Mouse (Mus musculus): ENCODE data around the gene Rapgef4. TPM values are rescaled to one million over a fixed set of nuclear protein-coding genes. Genes with fewer than 3 reads are reported as not detected.

Gene Rapgef4
- polyA plus RNA-seq, 1 experiment: 0.08 TPM

DNA sequence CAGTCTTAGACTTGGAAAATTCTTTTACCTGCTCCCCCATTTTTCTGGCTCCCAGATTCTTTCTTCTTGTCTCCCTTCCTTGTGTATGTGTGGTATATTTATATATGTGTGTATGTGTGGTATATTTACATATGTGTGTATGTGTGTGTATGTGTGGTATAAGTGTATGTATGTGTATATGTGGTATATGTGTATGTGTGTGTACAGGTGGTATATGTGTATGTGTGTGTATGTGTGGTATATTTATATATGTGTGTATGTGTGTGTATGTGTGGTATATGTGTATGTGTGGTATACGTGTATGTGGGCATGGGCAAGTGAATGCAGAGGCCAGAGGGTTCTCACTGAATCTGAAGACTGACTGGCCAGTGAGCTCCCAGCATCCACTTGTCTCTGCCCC, 310.1 kb downstream of the Rapgef4 start:
- Histone ChIP-seq H3K79me3 (ENCODE audit: low read depth) (peaks cover 87% of the 10 kb centered on the region), H3ac (ENCODE audit: control insufficient read depth, insufficient read length, low read depth) (no peak overlapping the region), H3K36me3 (ENCODE audit: control insufficient read depth, insufficient read depth) (peaks cover 39% of the 10 kb centered on the region), H3K79me2 (ENCODE audit: control insufficient read depth, insufficient read depth) (peaks cover 95% of the 10 kb centered on the region), H3K4me3 (ENCODE audit: insufficient read depth, poor library complexity, severe bottlenecking) (no peak overlapping the region), H3K27me3 (ENCODE audit: control insufficient read depth, insufficient read depth, insufficient read length) (no peaks in the 10 kb centered on the region)
- TF ChIP-seq CEBPB (IDR thresholded peaks at IDR 0.05; ENCODE audit: low read depth): no peak
- TF ChIP-seq CTCF (IDR thresholded peaks at IDR 0.05; ENCODE audit: control insufficient read depth, insufficient read depth, insufficient read length): no peak
- no peak for TF ChIP-seq MYOG (IDR thresholded peaks at IDR 0.05; ENCODE audit: control insufficient read depth, extremely low read depth, insufficient read length)
- no peak for TF ChIP-seq MAX (IDR thresholded peaks at IDR 0.05)
- no peak for TF ChIP-seq FOSL1 (IDR thresholded peaks at IDR 0.05; ENCODE audit: insufficient read depth, low read length, poor library complexity, severe bottlenecking)
- TF ChIP-seq USF1 (IDR thresholded peaks at IDR 0.05; ENCODE audit: low read depth): no peak
- no peak for TF ChIP-seq MYOD1 (IDR thresholded peaks at IDR 0.05; ENCODE audit: control insufficient read depth, insufficient read length, low read depth)

DNA sequence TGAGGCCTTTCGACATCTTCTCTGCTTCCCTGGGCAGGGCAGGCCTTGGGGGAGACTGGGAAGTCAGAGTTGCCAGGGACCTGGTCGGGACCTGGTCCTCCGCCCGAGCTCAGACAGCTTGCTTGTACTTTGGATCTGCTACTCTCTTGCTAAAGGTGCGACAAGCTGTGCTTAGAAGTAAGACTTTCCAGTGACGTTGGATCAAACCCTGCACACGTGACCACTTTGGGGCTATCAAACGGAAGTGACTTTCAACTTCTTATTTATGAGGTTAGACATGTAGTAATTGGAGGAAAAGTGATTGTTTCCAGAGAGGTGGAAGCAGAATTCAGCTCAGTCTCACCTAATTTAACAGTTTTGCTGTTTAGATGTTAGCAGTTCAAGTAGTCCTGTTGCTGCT, 311.5 kb downstream of the Rapgef4 start:
- Histone ChIP-seq H3K79me2 (ENCODE audit: control insufficient read depth, insufficient read depth) (peaks cover 95% of the 10 kb centered on the region), H3ac (ENCODE audit: control insufficient read depth, insufficient read length, low read depth) (no peak overlapping the region), H3K79me3 (ENCODE audit: low read depth) (peaks cover 83% of the 10 kb centered on the region), H3K36me3 (ENCODE audit: control insufficient read depth, insufficient read depth) (peaks cover 44% of the 10 kb centered on the region), H3K4me3 (ENCODE audit: insufficient read depth, poor library complexity, severe bottlenecking) (no peak overlapping the region), H3K27me3 (ENCODE audit: control insufficient read depth, insufficient read depth, insufficient read length) (no peaks in the 10 kb centered on the region)
- TF ChIP-seq FOSL1 (IDR thresholded peaks at IDR 0.05; ENCODE audit: insufficient read depth, low read length, poor library complexity, severe bottlenecking) (no peak), MYOD1 (IDR thresholded peaks at IDR 0.05; ENCODE audit: control insufficient read depth, insufficient read length, low read depth) (no peak), MAX (IDR thresholded peaks at IDR 0.05) (no peak), MYOG (IDR thresholded peaks at IDR 0.05; ENCODE audit: control insufficient read depth, extremely low read depth, insufficient read length) (no peak)

DNA sequence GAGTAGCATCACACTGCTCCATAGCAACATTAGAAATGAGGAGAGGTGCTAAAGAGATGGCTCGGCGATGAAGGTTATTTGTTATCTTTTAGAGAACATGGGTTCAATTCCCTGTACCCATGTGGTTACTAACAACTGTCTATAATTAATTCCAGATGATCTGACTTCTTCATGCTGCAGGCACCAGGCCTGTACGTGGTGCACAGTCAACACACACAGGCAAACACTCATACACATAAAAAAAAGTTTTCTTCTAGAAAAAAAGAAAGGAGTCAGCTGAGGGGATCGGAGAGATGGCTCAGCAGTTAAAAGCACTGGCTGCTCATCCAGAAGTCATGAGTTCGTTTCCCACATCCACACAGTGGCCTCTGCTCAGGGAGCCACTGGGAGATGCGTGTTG, 314.0 kb downstream of the Rapgef4 start:
- Histone ChIP-seq H3K36me3 (ENCODE audit: control insufficient read depth, insufficient read depth) (peaks cover 63% of the 10 kb centered on the region), H3K79me3 (ENCODE audit: low read depth) (peaks cover 84% of the 10 kb centered on the region), H3K79me2 (ENCODE audit: control insufficient read depth, insufficient read depth) (peaks cover 100% of the 10 kb centered on the region), H3K4me3 (ENCODE audit: insufficient read depth, poor library complexity, severe bottlenecking) (no peak overlapping the region), H3K27me3 (ENCODE audit: control insufficient read depth, insufficient read depth, insufficient read length) (no peaks in the 10 kb centered on the region), H3ac (ENCODE audit: control insufficient read depth, insufficient read length, low read depth) (no peak overlapping the region)
- no peak for TF ChIP-seq MYOD1 (IDR thresholded peaks at IDR 0.05; ENCODE audit: control insufficient read depth, insufficient read length, low read depth)
- TF ChIP-seq USF1 (IDR thresholded peaks at IDR 0.05; ENCODE audit: low read depth): no peak
- TF ChIP-seq MYOG (IDR thresholded peaks at IDR 0.05; ENCODE audit: control insufficient read depth, extremely low read depth, insufficient read length): no peak
- no peak for TF ChIP-seq CEBPB (IDR thresholded peaks at IDR 0.05; ENCODE audit: low read depth)
- TF ChIP-seq MAX (IDR thresholded peaks at IDR 0.05): no peak
- TF ChIP-seq FOSL1 (IDR thresholded peaks at IDR 0.05; ENCODE audit: insufficient read depth, low read length, poor library complexity, severe bottlenecking): no peak
- no peak for TF ChIP-seq CTCF (IDR thresholded peaks at IDR 0.05; ENCODE audit: control insufficient read depth, insufficient read depth, insufficient read length)

DNA sequence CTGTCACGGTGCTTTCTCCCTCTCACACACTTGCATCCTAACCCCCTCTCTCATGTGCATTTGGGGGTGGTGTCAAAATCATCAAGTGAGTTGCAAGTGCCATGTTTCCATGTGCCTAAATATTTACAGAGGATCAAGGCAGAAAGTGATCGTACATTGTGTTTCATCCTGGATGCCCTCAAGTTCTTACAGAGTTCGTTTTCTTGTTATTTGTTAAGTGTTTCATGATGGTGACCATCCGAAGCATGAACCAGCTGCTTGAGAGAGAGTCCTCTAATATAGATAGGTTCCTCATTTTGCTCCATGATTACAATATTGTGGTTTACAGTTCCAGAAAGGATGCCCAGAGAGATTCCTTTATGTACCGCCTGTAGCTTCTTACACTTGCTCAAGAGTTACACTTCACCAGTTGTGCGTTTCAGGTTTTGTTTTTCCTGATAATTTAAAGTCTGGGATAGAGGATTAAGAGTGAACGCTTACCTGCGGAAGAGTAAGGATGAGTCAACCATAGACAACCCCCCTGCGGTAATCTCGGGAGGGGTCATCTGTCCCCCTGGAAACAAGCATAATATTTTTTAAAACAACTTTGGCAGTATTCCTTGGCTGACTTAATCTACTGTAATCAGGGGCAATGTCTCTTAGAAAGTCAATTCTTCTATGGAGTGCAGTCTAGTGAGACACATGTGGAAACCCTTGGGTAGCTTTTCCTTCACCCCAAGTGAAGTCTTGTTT, 316.1 kb downstream of the Rapgef4 start:
- H3K79me3 ChIP-seq (ENCODE audit: low read depth): peaks cover 68% of the 10 kb centered on the region
- H3K27me3 ChIP-seq (ENCODE audit: control insufficient read depth, insufficient read depth, insufficient read length): no peaks in the 10 kb centered on the region
- H3K4me3 ChIP-seq (ENCODE audit: insufficient read depth, poor library complexity, severe bottlenecking): no peak overlapping the region
- no peak overlapping the region for H3ac ChIP-seq (ENCODE audit: control insufficient read depth, insufficient read length, low read depth)
- peaks cover 100% of the 10 kb centered on the region for H3K79me2 ChIP-seq (ENCODE audit: control insufficient read depth, insufficient read depth)
- TF ChIP-seq MYOG (IDR thresholded peaks at IDR 0.05; ENCODE audit: control insufficient read depth, extremely low read depth, insufficient read length): no peak
- TF ChIP-seq CTCF (IDR thresholded peaks at IDR 0.05; ENCODE audit: control insufficient read depth, insufficient read depth, insufficient read length): no peak
- TF ChIP-seq MYOD1 (IDR thresholded peaks at IDR 0.05; ENCODE audit: control insufficient read depth, insufficient read length, low read depth): no peak
- TF ChIP-seq CEBPB (IDR thresholded peaks at IDR 0.05; ENCODE audit: low read depth): no peak
- TF ChIP-seq MAX (IDR thresholded peaks at IDR 0.05): no peak
- no peak for TF ChIP-seq USF1 (IDR thresholded peaks at IDR 0.05; ENCODE audit: low read depth)
- no peak for TF ChIP-seq FOSL1 (IDR thresholded peaks at IDR 0.05; ENCODE audit: insufficient read depth, low read length, poor library complexity, severe bottlenecking)
- H3K36me3 ChIP-seq (ENCODE audit: control insufficient read depth, insufficient read depth): peaks cover 54% of the 10 kb centered on the region

DNA sequence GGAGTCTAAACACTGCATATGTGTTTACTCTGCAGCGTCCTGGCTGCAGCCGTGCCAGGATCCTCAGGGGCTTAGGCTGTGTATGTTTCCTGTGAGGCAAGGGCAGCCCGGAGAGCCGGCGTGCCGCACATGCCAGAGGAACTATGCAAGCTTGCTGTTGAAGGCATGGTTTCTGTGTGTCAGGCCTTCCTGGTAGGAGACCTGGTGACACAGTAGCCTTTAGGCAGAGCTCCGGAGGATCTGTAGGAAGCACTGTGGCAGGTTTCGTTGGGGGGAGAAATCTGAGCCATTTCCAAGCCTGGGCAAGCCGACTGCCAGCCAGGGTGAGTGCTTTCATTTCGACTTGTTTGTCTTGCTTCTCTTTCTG, 316.7 kb downstream of the Rapgef4 start:
- no peak for TF ChIP-seq CEBPB (IDR thresholded peaks at IDR 0.05; ENCODE audit: low read depth)
- TF ChIP-seq MYOD1 (IDR thresholded peaks at IDR 0.05; ENCODE audit: control insufficient read depth, insufficient read length, low read depth): no peak
- TF ChIP-seq MAX (IDR thresholded peaks at IDR 0.05): no peak
- TF ChIP-seq USF1 (IDR thresholded peaks at IDR 0.05; ENCODE audit: low read depth): no peak
- no peak for TF ChIP-seq MYOG (IDR thresholded peaks at IDR 0.05; ENCODE audit: control insufficient read depth, extremely low read depth, insufficient read length)
- TF ChIP-seq FOSL1 (IDR thresholded peaks at IDR 0.05; ENCODE audit: insufficient read depth, low read length, poor library complexity, severe bottlenecking): no peak
- TF ChIP-seq CTCF (IDR thresholded peaks at IDR 0.05; ENCODE audit: control insufficient read depth, insufficient read depth, insufficient read length): no peak
- no peak overlapping the region for H3K4me3 ChIP-seq (ENCODE audit: insufficient read depth, poor library complexity, severe bottlenecking)
- H3K36me3 ChIP-seq (ENCODE audit: control insufficient read depth, insufficient read depth): peaks cover 54% of the 10 kb centered on the region
- H3K79me3 ChIP-seq (ENCODE audit: low read depth): peaks cover 68% of the 10 kb centered on the region
- H3ac ChIP-seq (ENCODE audit: control insufficient read depth, insufficient read length, low read depth): no peak overlapping the region
- H3K27me3 ChIP-seq (ENCODE audit: control insufficient read depth, insufficient read depth, insufficient read length): no peaks in the 10 kb centered on the region
- H3K79me2 ChIP-seq (ENCODE audit: control insufficient read depth, insufficient read depth): peaks cover 100% of the 10 kb centered on the region
